Mouse (Mus musculus) retina, embryonic 14.5 days (tissue): Measurements from ENCODE around the gene Gm973.
A peak's percentile ranks its signal among the peaks of the same experiment; 100 is the strongest.

ENCODE experiments used
- DNase-seq: peaks from one replicate; pipeline ENCODE4 v3.0.0-alpha.2; 2015; ENCODE audit warnings: low spot score

Gene Gm973

DNA sequence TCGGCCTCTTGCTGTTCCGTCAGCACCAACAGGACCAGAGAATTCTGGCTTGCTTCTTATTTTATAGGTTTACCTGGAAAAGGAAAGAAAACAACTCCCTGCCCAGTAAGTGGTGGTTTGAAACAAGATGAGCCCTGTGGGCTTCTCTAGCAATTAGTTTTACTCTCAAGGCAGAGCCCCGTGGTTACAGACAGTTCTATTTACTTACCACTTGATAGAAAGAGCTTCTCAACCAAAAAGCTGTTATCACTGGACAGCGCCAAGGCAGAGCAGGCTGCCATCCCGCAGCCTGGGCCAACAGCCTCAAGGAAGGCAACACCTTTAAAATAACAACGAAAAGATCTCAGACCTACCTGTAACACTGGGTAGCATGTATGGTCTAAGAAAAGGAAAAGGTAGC lies 26.2 kb downstream of the Gm973 start:
- no peak for DNase-seq

DNA sequence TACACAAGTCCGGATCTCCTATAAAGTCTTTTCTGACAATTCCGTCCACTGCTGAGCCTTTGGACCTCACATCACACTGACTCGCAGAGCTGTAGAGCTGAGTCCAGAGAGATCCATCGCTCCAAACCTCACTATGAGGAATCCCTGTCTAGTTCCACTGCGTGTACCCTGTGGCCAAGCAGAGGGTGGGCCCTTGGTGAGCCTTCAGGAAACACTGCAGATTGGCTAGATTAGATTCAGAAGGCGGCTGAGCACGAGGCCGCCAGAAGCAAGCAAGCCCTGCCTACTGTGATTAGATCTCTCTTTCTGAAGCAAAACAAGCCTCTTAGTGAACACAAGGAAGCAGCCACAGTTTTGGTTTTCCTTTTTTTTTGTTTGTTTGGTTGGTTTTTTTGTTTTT lies 27.8 kb downstream of the Gm973 start:
- DNase-seq = no peak

DNA sequence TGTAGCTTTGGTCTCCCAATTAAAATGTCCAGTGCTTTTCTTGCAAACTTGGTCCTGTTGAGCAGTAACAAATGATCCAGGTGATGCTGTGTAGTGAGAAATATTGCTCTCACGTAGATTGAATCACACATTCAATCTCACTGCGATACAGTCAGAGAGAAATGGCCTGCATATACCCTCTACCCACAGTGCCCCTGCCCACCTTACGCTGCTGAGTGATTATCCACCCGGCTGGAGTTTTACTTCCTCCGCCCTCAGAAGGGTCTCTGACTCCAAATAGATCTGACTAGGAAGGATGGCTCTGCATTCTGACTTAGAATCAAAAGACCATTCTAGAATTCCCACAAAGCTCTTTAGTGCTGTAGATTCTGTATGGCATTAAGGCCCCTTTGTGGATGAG lies 32.4 kb downstream of the Gm973 start:
- no peak for DNase-seq

DNA sequence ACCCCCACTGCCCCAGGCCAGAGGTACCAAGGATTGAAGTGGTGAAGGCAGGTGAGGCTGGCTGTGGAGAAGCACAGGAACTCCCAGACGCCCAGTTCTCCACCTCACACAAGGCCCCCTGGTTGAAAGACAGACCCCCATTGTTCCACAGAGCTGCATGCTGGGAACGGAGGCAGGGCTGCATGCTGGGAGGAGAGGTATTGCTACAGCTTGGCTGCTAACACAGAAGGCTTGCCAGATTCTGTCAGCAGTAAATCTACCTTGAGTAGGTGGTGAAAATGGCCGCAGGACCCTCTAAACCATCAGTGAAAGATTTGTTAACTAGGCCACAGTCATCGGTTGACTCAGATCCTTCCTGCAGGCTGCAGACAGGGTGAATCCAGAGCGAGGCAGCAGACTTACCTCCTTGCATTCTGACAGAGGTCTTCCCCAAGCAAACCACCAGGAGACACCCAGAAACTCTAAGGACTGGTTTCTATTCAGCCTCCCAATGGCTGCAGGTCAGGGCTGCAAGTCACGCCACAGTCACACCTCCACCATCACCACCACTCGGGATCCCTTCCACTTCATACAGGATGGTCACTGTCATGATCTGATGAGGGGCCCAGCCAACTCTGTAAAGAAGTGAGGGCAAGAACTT lies 33.1 kb downstream of the Gm973 start:
- DNase-seq = no peak

DNA sequence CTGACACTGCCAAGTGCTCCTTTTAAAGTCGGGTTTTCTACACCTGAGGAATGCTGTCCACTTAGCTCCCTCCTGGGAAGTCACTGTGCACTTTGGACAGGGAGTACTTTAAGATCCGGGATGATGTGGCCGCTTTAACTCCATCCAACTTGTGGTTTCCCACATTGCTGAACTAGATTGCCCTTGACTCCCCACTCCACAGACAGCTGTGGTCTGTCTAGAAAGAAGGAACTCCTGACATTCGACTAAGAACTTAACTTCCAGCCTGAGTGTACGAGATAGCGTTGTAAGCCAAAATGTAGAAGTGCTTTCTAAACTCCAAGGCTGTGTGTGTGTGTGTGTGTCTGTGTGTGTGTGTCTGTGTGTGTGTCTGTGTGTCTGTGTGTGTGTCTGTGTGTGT lies 34.2 kb downstream of the Gm973 start:
- DNase-seq = no peak

DNA sequence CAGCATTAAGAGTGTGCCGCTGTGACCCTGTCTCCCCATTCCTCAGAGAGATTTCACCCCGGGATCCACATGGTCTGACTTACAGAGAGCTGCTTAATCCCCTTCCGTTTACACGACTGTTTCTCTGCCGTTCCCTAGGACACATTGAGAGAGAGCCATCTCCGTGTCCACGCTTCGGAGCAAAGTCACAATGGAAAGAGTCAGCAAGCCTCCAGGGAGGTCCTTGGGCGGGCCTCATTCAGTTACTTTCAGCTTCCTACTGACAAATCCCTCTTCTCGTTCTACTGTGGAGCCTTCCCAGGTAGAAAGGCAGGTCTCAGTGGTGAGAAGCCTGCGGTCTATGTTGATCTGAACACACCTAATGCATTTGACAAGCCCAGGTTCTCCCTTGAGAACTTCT lies 34.9 kb downstream of the Gm973 start:
- DNase-seq = no peak

DNA sequence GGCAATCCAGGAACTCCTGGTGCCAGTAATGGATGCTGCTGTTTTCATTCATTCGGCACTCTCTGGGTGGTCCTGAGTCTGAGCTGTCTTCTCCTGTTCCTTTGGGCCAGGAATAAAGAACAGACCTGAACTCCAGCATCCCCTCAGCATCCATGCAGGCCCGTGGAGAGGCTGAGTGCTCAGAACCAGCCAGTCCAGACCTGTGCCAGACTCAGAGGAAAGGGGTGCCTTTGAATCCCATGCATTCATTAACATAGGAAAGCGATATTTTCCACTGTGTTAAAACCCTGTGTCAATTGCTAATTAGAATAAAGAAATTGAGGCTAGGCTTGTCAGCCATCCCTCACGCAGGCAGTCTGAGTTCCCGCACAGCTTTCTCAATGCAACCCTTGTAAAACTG lies 37.6 kb downstream of the Gm973 start:
- DNase-seq = no peak

DNA sequence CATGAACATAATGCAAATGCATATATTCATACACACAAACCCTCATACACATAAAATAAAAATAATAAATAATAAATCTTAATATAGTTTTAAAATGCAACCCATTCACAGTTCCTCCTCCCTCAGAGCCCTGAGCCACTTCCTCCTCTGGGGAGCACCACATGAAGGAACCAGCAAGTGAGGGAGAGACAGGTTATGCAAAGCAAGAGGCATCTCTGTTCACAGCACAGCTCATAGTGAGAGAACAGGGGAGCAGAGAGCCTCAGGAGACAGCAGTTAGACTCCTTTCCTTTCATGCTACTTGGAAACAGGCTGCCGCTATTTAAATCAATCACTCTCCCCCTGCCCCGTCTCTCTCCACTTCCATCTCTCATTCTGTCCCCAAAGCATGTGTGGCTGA lies 47.5 kb downstream of the Gm973 start:
- DNase-seq = no peak

DNA sequence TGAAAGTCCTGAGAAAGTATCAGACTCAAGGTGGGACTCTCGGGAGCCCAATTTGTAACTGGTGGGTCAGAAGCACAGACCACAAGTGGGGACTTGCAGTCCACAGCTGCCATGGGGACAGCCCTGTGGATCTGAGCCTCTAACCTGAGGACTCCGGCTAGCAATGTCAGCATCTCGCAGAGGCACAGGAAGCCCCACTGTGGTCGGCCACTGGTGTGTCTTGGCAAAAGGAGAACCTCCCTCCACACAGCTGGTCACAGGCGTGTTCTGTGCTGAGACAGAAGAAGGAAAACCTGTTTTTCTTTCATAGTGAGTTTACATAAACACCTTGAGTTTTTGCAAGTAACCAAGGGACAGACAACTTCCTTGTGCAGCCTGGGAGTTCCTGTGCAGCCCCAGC lies 49.7 kb downstream of the Gm973 start:
- DNase-seq = no peak

DNA sequence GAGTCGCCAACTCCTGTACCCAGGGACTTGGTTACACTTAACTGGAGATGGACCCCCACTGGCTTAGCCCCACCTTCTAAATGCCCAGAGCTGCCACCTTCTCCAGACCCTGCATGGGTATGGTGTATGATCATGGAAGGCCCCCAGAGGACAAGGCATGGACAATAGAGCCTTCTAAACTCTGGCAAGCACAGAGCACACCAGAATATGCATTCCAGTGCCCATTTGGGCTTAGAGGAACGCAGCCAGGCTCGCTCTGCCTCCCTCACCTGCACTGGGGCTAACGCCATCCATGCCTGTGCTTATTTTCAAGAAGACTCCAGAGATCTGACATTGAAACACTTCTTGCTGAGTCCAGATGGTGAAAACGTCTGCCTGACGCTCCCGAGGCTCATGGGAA lies 50.2 kb downstream of the Gm973 start:
- DNase-seq = no peak

DNA sequence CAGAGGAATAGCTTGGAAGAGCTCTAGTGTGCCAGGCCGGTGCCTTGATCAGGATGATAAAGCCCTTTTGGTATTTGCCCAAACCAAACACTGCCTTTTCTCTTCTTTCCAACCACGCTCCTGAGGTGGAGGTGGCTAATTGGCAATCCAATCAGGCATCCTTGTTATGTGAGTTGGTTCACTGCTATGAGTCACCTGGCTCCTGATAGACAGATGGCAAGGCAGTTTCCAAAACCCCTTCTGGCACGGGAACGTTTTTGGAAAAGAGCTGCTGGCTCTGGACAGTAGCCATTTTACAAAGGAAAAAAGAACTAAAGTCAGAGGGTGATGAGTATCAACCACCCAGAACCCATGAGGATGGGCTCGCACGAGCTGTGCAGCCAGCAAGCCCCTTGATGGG lies 50.9 kb downstream of the Gm973 start:
- no peak for DNase-seq

DNA sequence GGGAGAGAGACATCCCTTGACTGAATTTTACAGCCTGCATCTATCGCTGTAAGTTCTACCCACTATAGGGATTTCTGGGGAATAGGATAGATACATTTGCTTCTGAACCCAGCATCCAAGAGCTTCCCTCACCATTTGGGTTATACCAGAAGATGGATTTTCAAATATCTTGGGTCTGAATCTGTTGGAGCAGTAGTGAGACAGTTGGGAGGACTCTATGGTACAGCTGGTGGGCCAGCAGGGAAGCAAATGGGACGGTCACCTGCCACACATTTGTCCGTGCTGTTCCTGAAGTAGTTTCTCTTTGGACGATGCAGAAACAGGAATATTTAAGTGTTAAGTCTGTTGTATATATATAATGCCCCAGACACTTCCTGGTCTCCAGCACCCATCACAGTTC lies 51.5 kb downstream of the Gm973 start:
- no peak for DNase-seq

DNA sequence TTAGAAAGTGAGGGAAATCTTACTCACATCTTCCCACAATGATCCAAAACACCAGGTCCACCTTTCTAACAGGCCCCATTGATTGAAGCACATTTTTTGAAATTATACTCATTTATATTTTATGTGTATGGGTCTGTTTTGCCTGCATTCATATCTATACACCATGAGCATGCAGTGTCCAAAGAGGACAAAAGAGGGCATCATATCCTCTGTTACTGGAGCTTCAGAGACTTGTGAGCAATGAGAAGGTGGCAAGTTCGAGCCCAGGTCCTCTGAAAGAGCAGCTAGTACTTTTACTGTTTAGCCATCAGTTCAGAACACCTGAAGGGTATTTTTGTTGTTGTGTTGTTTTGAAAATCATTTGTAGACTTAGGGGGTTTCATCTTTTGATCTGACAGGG lies 52.2 kb downstream of the Gm973 start:
- no peak for DNase-seq

DNA sequence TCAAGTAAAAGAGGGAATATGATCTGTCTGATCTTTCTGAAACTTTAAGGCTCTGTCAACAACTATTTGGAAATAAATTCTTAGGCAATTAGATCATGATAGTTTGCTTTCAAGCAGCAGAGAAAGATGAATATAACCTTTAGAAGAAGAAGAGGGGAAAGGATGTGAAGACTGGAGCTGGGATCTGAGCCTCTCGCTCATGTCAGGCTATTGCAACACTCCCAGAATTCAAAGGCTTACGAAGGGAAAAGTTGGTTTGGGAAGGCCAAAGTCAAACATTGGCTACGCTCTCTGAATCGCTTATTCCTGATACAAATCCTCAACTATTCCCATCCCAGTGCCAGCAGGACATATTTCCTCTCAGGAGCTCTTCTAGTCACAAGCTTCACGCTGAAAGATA lies 53.2 kb downstream of the Gm973 start:
- DNase-seq = no peak

DNA sequence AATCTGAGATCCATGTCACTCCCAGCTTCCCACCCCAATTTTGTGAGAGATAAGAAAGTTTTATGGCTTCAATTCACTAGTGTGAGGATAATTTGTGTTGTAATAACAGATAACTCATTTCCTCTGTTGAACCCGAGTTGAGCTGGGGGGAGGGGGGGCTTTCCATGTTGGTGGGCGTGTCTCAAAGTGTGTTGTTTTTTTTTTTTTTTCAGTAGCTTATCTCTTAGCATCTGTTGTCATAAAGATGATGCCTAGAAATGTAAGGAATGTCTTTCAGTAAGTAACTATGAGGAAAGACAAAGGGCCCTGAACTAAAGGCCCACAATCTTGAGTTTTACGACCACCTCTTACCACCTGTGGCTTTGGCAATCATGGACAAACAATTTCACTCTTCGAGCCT lies 54.7 kb downstream of the Gm973 start:
- no peak for DNase-seq

DNA sequence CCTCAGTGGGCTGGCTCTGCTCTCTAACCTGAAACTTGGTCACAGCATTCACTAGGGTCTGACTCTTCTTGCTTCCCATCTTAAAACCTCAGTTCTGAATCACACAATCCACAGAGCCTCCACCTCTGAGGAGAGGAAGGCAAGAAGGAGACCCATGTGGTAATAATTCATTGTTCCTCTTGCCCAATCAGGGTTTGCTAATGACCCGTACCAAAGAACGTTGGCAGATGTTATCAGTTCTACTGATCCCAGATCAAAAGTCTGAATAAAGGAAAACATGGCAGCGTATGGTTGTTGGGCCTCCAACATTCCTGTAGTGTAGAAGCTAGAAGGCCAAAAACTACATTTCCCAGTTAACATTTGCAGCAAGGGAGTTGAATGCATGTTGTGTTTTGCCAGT lies 55.4 kb downstream of the Gm973 start:
- no peak for DNase-seq

DNA sequence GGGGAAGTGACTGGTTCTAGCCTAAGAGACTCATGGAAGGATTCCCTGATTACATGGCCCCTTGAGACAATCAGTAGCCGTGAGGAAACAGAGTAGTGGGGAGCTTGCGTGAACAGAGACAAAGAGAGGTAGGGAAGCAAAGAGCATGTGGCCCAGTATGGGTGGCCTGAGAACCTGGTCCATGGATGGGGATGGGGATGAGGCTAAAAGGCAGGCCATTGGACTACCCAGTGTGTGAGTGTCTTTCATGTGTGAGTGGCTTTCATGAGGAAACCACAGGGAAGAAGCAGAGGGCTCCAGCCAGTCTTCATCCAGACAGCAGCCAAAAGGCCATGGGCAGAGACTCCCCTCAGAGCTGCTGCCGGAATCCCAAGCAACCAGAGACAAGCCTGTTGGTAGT lies 57.8 kb downstream of the Gm973 start:
- DNase-seq = no peak

DNA sequence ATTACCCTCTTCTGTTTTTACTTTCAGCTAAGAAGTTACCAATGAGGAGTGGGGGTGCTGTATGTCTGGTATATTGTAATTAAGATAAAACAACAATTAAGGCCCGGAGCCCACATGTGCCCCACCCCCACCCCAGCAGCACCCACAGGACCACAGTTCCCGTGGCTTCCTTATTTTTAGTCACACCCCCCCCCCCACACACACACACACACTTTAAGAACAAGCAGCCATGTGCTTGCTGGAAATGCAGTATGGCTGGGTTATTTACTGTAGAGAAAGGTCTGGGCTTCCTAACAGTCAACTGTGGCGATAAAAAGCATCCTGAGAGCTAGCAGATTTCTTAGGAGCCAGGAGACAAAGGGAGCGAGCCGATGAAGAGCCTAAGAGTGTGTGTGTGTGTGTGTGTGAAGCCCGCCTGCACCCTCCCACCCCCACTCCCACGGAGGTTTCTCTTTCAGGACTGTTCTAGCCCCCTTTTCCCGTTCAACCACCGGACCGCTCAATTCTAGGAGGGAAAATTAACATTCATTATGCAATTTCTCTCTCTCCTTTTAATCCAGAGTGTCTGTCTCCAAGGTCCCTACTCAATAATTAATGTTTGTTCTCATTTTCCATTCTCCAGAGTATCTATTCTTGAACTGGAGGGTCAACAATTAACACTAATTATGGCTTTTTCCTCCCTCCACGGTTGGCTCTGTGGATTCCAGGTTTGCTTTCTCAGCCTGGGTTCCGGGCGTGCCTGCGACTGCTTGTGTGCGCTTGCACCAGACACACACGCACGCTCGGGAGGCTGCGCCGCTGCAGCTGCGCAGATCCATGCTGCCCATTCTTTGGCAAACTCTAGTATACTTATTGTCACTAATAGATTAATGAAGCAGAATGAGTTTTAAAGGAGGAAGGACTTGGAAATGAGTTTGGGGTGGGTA lies 58.5 kb downstream of the Gm973 start:
- DNase-seq = peak; percentile 62

DNA sequence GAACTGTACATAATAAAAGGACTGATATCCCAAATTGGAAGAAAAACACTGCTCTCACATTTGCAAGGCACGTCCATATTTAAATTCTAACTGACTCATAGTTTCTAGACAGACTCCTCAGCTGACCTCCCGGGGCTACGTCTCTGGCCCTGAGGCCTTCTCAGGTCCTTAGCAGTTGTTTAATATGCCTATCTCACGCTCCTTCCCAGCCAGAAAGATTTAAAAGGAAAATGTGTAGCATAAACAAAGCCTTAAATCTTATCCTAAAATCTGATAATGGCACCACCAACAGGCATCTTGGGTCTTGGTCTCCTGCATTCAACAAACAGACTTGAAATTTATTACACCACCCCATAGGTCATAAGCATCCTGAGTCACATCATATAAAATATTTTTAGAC lies 62.7 kb downstream of the Gm973 start:
- no peak for DNase-seq

DNA sequence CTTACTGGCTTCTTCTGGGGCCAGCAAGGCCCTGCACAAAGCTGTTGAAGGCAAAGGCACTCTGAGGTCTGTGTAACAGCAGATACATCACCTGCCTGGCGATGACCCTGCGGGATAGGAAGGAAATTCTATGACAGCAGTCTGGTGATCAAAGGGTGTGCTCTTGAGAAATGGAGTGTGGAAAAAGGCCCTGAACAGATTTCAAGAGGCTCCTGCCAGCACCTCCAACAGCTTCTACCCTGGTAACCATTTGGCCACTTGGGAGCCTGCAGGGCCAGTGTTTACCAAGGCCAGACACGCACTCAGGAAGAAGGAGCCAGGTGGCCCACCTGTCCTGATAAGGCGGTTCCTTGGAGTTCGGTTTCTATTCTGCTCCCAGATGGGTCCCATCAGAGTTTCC lies 63.3 kb downstream of the Gm973 start:
- no peak for DNase-seq

DNA sequence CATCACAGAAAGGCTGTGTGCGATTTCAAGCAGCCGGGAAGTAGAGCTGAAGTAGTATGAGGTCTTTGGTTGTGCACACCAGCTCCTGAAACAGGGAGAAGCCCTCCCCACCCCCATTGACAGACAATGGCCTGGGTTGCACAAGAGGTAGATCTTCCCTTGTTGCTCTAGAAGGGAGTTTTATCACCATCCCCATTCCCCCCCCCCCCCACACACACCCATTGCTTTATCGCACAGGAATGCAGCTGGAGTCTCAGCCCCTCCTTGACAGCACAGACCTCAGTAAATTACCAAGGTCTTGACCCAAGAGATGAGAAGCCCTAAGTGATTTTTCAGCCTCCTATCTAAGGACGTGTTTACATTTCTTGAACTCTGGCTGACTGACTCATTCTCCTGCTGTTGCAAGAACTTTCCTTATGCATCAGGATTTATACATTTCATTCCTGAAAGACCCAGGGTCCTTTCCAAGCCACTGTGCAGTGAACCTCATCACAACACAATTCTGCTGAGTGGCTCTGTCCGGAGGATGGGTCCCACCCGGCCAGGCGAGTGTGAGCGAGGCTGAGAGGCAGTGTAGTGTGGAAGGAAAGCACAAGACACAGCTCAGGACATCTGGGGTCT lies 64.2 kb downstream of the Gm973 start:
- DNase-seq = no peak

DNA sequence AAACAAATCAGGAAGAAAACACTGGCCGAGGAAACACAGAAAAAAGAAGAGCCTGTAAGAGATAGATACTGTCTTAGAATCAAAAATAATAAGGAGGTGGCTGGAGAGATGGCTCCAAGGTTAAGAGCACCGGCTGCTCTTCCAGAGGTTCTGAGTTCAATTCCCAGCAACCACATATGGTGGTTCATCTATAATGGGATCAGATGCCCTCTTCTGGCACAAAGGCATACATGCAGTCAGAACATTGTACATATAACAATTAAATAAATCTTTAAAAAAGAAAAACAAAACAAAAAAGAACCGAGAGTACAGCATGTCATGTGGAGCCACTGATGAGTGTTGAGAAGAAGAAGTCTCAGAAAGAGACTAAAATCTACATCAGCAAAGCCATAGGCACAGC lies 64.8 kb downstream of the Gm973 start:
- no peak for DNase-seq

DNA sequence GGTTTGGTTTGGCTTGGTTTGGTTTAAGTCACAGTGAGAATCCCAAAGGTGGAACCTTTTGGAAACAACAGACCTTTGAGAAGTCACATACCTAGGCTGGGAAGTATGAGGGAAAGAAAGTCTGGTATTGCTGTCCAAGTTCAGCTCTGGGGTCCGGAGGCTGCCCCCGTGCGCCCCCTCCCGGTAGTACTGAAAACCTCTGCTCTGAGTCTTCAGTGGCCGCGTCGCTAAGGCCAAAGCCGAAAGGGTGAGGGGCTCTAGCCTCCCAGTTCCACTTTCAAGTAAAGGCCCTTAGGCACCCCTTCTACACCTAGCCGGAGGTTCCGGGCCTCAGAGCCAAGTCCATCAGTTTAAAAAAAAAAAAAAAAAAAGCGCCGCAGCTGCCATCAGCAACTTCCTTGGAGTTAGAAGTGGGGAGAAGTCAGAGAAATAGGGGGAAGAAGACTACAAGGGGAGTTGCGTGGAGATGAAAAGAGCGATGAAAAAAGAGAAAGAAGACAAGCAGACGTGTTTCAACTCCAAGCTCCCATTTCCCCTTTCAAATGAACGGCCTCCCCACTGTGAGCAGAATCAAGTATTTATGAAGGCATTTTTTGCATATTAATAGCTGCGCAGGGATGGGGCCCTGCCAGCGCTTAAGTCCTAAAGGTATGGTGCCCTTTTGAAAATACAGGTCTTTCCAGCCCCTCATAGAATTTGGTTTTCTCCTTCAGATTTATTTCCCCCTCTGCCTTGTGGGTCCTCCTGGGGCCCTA lies 68.8 kb downstream of the Gm973 start:
- DNase-seq = peak; percentile 85
